Mouse (Mus musculus): Measurements from ENCODE around the gene Npas3. TPM values are rescaled to one million over a fixed set of nuclear protein-coding genes. Genes with fewer than 3 reads are reported as not detected.
A peak's percentile ranks its signal among the peaks of the same experiment; 100 is the strongest.

Npas3 gene
- polyA plus RNA-seq, 1 experiment from 2014 or later: 6.3 TPM

GRCm38 (mm10) chr12:53587691-53588504 lies 339.4 kb downstream of the Npas3 start:
- ATAC-seq (ENCODE audit: insufficient number of reproducible peaks, insufficient read depth, low FRiP score, low TSS enrichment, low read depth): no peak
- Histone ChIP-seq H3K4me2 (no peak overlapping the region), H3K36me3 (no peaks in the 10 kb centered on the region), H3K27me3 (no peaks in the 10 kb centered on the region), H3K9me3 (no peaks in the 10 kb centered on the region), H3K9ac (replicated peaks) (no peak overlapping the region), H3K27ac (no peak overlapping the region), H3K4me1 (replicated peaks) (peaks cover 25% of the 10 kb centered on the region), H3K4me3 (replicated peaks) (no peak overlapping the region)
- 74% methylated on average over 19 of the region's 19 CpGs for WGBS

GRCm38 (mm10) chr12:53589446-53589961 lies 341.0 kb downstream of the Npas3 start:
- H3K4me3 ChIP-seq (replicated peaks): no peak overlapping the region
- no peak for ATAC-seq (ENCODE audit: insufficient number of reproducible peaks, insufficient read depth, low FRiP score, low TSS enrichment, low read depth)
- no peaks in the 10 kb centered on the region for H3K36me3 ChIP-seq
- no peak overlapping the region for H3K9ac ChIP-seq (replicated peaks)
- peaks cover 25% of the 10 kb centered on the region for H3K4me1 ChIP-seq (replicated peaks)
- H3K27ac ChIP-seq: no peak overlapping the region
- no peak overlapping the region for H3K4me2 ChIP-seq
- WGBS: 28% methylated on average over 6 of the region's 6 CpGs
- peaks cover 10% of the 10 kb centered on the region; the same call in 1 of the 2 replicates for H3K27me3 ChIP-seq
- no peaks in the 10 kb centered on the region for H3K9me3 ChIP-seq

GRCm38 (mm10) chr12:53605661-53606060 lies 357.2 kb downstream of the Npas3 start:
- Histone ChIP-seq H3K9ac (replicated peaks) (no peak overlapping the region), H3K36me3 (no peaks in the 10 kb centered on the region), H3K4me3 (replicated peaks) (no peak overlapping the region), H3K9me3 (no peaks in the 10 kb centered on the region), H3K4me2 (no peak overlapping the region), H3K4me1 (replicated peaks) (no peaks in the 10 kb centered on the region), H3K27ac (no peak overlapping the region), H3K27me3 (0 out of 2 replicates have a peak, but pooled peaks cover 2% of the 10 kb centered on the region)
- WGBS: 77% methylated on average over 6 of the region's 6 CpGs
- no peak for ATAC-seq (ENCODE audit: insufficient number of reproducible peaks, insufficient read depth, low FRiP score, low TSS enrichment, low read depth)

GRCm38 (mm10) chr12:53612120-53612519 lies 363.6 kb downstream of the Npas3 start:
- no peak overlapping the region for H3K4me2 ChIP-seq
- H3K36me3 ChIP-seq: no peaks in the 10 kb centered on the region
- H3K9ac ChIP-seq (replicated peaks): no peak overlapping the region
- H3K9me3 ChIP-seq: no peaks in the 10 kb centered on the region
- peaks cover 6% of the 10 kb centered on the region; the same call in 1 of the 2 replicates for H3K4me1 ChIP-seq (replicated peaks)
- 0 out of 2 replicates have a peak, but pooled peaks cover 2% of the 10 kb centered on the region for H3K27me3 ChIP-seq
- WGBS: 86% methylated on average over 7 of the region's 7 CpGs
- no peak overlapping the region for H3K27ac ChIP-seq
- H3K4me3 ChIP-seq (replicated peaks): no peak overlapping the region
- ATAC-seq (ENCODE audit: insufficient number of reproducible peaks, insufficient read depth, low FRiP score, low TSS enrichment, low read depth): no peak

GRCm38 (mm10) chr12:53621271-53621670 lies 372.8 kb downstream of the Npas3 start:
- 80% methylated on average over 7 of the region's 7 CpGs for WGBS
- H3K27ac ChIP-seq: no peak overlapping the region
- peaks cover 3% of the 10 kb centered on the region; the same call in 1 of the 2 replicates for H3K27me3 ChIP-seq
- no peak overlapping the region for H3K4me3 ChIP-seq (replicated peaks)
- H3K4me2 ChIP-seq: no peak overlapping the region
- no peaks in the 10 kb centered on the region for H3K9me3 ChIP-seq
- no peak for ATAC-seq (ENCODE audit: insufficient number of reproducible peaks, insufficient read depth, low FRiP score, low TSS enrichment, low read depth)
- H3K9ac ChIP-seq (replicated peaks): no peak overlapping the region
- peaks cover 50% of the 10 kb centered on the region for H3K4me1 ChIP-seq (replicated peaks)
- H3K36me3 ChIP-seq: no peaks in the 10 kb centered on the region

GRCm38 (mm10) chr12:53623793-53624192 lies 375.3 kb downstream of the Npas3 start:
- peaks cover 10% of the 10 kb centered on the region; the same call in 1 of the 2 replicates for H3K27me3 ChIP-seq
- H3K9me3 ChIP-seq: no peaks in the 10 kb centered on the region
- no peak overlapping the region for H3K9ac ChIP-seq (replicated peaks)
- H3K36me3 ChIP-seq: no peaks in the 10 kb centered on the region
- peaks cover 41% of the 10 kb centered on the region for H3K4me1 ChIP-seq (replicated peaks)
- peak overlapping the region; percentile 69; the same call in 1 of the 2 replicates for H3K27ac ChIP-seq
- peak overlapping the region; percentile 48 for H3K4me2 ChIP-seq
- WGBS: 16% methylated on average over 9 of the region's 9 CpGs
- peak; percentile 57; the same call in 1 of the 2 replicates for ATAC-seq (ENCODE audit: insufficient number of reproducible peaks, insufficient read depth, low FRiP score, low TSS enrichment, low read depth)
- H3K4me3 ChIP-seq (replicated peaks): no peak overlapping the region

- peak overlapping the region; percentile 24; the same call in 1 of the 2 replicates for H3K27ac ChIP-seq
- peaks cover 36% of the 10 kb centered on the region for H3K4me1 ChIP-seq (replicated peaks)
- WGBS: 6% methylated on average over 11 of the region's 11 CpGs
- H3K27me3 ChIP-seq: peaks cover 10% of the 10 kb centered on the region; the same call in 1 of the 2 replicates
- no peaks in the 10 kb centered on the region for H3K36me3 ChIP-seq
- H3K4me2 ChIP-seq: peak overlapping the region; percentile 48
- H3K4me3 ChIP-seq (replicated peaks): peak overlapping the region; percentile 12; the same call in 1 of the 2 replicates
- peak; percentile 79 for ATAC-seq (ENCODE audit: insufficient number of reproducible peaks, insufficient read depth, low FRiP score, low TSS enrichment, low read depth)
- H3K9ac ChIP-seq (replicated peaks): no peak overlapping the region
- no peaks in the 10 kb centered on the region for H3K9me3 ChIP-seq
These were observed 376.0 kb downstream of the Npas3 start for GRCm38 (mm10) chr12:53624379-53625021.

- Histone ChIP-seq H3K27me3 (peaks cover 11% of the 10 kb centered on the region), H3K9ac (replicated peaks) (no peak overlapping the region), H3K4me3 (replicated peaks) (no peak overlapping the region), H3K27ac (no peak overlapping the region), H3K4me1 (replicated peaks) (peaks cover 8% of the 10 kb centered on the region), H3K4me2 (no peak overlapping the region), H3K36me3 (no peaks in the 10 kb centered on the region), H3K9me3 (no peaks in the 10 kb centered on the region)
- WGBS: 89% methylated on average over 8 of the region's 8 CpGs
- no peak for ATAC-seq (ENCODE audit: insufficient number of reproducible peaks, insufficient read depth, low FRiP score, low TSS enrichment, low read depth)
These were observed 381.1 kb downstream of the Npas3 start for GRCm38 (mm10) chr12:53629483-53630120.

GRCm38 (mm10) chr12:53630607-53631006 lies 382.1 kb downstream of the Npas3 start:
- Histone ChIP-seq H3K4me1 (replicated peaks) (peaks cover 5% of the 10 kb centered on the region; the same call in 1 of the 2 replicates), H3K9me3 (no peaks in the 10 kb centered on the region), H3K27ac (no peak overlapping the region), H3K36me3 (no peaks in the 10 kb centered on the region), H3K9ac (replicated peaks) (no peak overlapping the region), H3K27me3 (peaks cover 11% of the 10 kb centered on the region), H3K4me3 (replicated peaks) (no peak overlapping the region), H3K4me2 (no peak overlapping the region)
- ATAC-seq (ENCODE audit: insufficient number of reproducible peaks, insufficient read depth, low FRiP score, low TSS enrichment, low read depth): no peak
- WGBS: 57% methylated on average over 1 of the region's 1 CpGs

GRCm38 (mm10) chr12:53631315-53632106 lies 383.0 kb downstream of the Npas3 start:
- WGBS: 90% methylated on average over 4 of the region's 4 CpGs
- ATAC-seq (ENCODE audit: insufficient number of reproducible peaks, insufficient read depth, low FRiP score, low TSS enrichment, low read depth): no peak
- peaks cover 18% of the 10 kb centered on the region for H3K27me3 ChIP-seq

More at GRCm38 (mm10) chr12:53631315-53632106, 383.0 kb downstream of the Npas3 start:
- Histone ChIP-seq H3K4me3 (replicated peaks) (no peak overlapping the region), H3K4me2 (no peak overlapping the region), H3K36me3 (no peaks in the 10 kb centered on the region), H3K9me3 (no peaks in the 10 kb centered on the region), H3K27ac (no peak overlapping the region), H3K4me1 (replicated peaks) (peaks cover 5% of the 10 kb centered on the region; the same call in 1 of the 2 replicates), H3K9ac (replicated peaks) (no peak overlapping the region)

Measured in limb, embryonic 12.5 days (tissue).